Mouse (Mus musculus): ENCODE measurements around the gene Gpr89. TPM values are rescaled to one million over a fixed set of nuclear protein-coding genes. Genes with fewer than 3 reads are reported as not detected.

Gpr89 gene
- polyA plus RNA-seq, 1 experiment from 2014 or later, result 38.5 TPM

DNA sequence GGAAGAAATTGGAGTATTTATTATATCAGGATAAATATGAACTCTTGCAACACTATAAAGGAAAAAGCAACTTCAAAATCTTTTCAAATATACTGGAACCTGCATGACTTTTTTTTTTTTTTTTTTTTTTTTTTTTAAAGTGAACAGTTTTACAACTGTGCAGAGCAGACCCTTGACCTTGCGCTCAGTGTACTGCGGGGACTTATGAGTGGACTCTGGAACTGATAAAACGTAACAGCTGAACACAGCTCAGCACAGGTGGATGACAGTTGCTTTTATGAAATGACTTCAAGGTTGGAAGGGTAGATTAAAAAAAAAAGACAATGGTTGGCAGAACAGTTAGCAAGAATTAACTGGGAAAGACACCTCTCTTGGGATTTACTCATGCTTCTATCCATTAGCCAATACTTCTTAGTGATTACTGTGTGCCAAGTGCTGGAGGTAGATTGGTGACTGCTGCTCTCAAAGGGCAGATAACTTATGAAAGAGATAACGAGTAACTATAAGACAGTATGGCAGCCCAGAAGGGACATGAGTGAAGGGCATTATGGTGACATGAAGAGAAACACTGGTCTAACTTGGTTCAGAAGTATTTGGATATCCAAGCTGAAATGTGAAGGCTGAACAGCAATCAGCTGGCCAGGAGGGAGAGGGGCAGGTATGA, 2.7 kb downstream of the Gpr89 start:
- H3K9me3 ChIP-seq, result no peaks in the 10 kb centered on the region
- H3K4me3 ChIP-seq, result no peak overlapping the region
- no peak overlapping the region for H3K4me2 ChIP-seq
- ATAC-seq (ENCODE audit: low FRiP score, low read depth), result no peak
- H3K9ac ChIP-seq, result no peak overlapping the region
- H3K36me3 ChIP-seq, result peaks cover 8% of the 10 kb centered on the region
- H3K4me1 ChIP-seq (replicated peaks), result peaks cover 15% of the 10 kb centered on the region
- H3K27ac ChIP-seq (replicated peaks), result no peak overlapping the region
- 90% methylated on average over 4 of the region's 4 CpGs for WGBS
- H3K27me3 ChIP-seq, result peaks cover 5% of the 10 kb centered on the region; the same call in 1 of the 2 replicates

GRCm38 (mm10) chr3:96883690-96884089, 21.5 kb downstream of the Gpr89 start:
- Histone ChIP-seq H3K9me3 (no peaks in the 10 kb centered on the region), H3K4me1 (replicated peaks) (no peaks in the 10 kb centered on the region), H3K27ac (replicated peaks) (no peak overlapping the region), H3K27me3 (no peaks in the 10 kb centered on the region), H3K4me3 (no peak overlapping the region), H3K4me2 (no peak overlapping the region), H3K36me3 (peaks cover 49% of the 10 kb centered on the region), H3K9ac (no peak overlapping the region)
- ATAC-seq (ENCODE audit: low FRiP score, low read depth), result no peak
- WGBS, result 93% methylated on average over 7 of the region's 7 CpGs

- peaks cover 45% of the 10 kb centered on the region for H3K36me3 ChIP-seq
- no peak for ATAC-seq (ENCODE audit: low FRiP score, low read depth)
- no peak overlapping the region for H3K4me3 ChIP-seq
- no peak overlapping the region for H3K4me2 ChIP-seq
- no peaks in the 10 kb centered on the region for H3K27me3 ChIP-seq
- no peaks in the 10 kb centered on the region for H3K4me1 ChIP-seq (replicated peaks)
- no peak overlapping the region for H3K9ac ChIP-seq
- WGBS, result 96% methylated on average over 14 of the region's 14 CpGs
- no peaks in the 10 kb centered on the region for H3K9me3 ChIP-seq
- H3K27ac ChIP-seq (replicated peaks), result no peak overlapping the region
Measured at GRCm38 (mm10) chr3:96882061-96882849, 22.9 kb downstream of the Gpr89 start.

DNA sequence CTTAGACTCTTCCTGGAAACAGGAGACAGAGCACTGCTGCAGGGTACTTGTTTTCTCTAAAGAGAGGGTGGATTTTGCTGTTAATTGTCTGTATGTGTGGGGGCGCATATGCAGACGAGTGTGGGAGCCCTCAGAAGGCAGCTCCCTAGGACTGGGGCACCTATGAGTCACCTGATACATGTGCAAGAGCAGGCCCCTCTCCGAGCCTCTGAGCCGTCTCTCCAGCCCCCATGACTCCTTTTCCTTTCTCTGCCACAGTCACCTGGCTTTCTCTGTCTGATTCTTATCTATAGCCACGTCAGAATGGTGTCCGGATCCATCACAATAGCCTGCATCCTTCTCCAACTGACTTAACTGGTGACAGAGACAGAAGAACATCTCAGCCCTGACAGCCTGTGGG, 23.6 kb downstream of the Gpr89 start:
- no peak overlapping the region for H3K4me2 ChIP-seq
- WGBS, result 83% methylated on average over 6 of the region's 6 CpGs
- no peak overlapping the region for H3K4me3 ChIP-seq
- no peaks in the 10 kb centered on the region for H3K4me1 ChIP-seq (replicated peaks)
- no peak overlapping the region for H3K9ac ChIP-seq
- ATAC-seq (ENCODE audit: low FRiP score, low read depth), result no peak
- no peak overlapping the region for H3K27ac ChIP-seq (replicated peaks)
- H3K9me3 ChIP-seq, result no peaks in the 10 kb centered on the region
- no peaks in the 10 kb centered on the region for H3K27me3 ChIP-seq
- peaks cover 43% of the 10 kb centered on the region for H3K36me3 ChIP-seq

DNA sequence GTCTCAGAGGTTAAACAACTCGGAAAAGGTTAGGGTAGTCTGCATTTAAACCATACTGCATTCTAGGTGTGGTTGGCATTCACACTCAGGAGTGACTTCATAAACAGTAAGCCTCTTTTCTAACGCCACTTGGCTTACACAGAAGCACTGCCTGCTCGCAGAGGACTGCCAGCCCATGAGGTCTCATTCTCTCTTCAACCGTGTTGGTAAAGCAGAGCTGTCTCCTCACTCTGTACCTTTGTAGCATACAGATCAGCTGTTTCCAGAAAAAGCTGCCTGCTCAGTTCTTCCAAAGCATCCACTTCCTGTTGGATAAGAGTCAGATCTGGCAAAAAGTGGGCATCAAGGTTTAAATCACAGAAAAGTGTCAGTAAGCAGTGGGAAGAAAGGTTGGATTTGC, 24.8 kb downstream of the Gpr89 start:
- Histone ChIP-seq H3K4me2 (no peak overlapping the region), H3K27ac (replicated peaks) (no peak overlapping the region), H3K4me3 (no peak overlapping the region), H3K4me1 (replicated peaks) (no peaks in the 10 kb centered on the region), H3K9me3 (no peaks in the 10 kb centered on the region), H3K9ac (no peak overlapping the region), H3K27me3 (no peaks in the 10 kb centered on the region), H3K36me3 (peaks cover 38% of the 10 kb centered on the region)
- 87% methylated on average over 4 of the region's 4 CpGs for WGBS
- no peak for ATAC-seq (ENCODE audit: low FRiP score, low read depth)

DNA sequence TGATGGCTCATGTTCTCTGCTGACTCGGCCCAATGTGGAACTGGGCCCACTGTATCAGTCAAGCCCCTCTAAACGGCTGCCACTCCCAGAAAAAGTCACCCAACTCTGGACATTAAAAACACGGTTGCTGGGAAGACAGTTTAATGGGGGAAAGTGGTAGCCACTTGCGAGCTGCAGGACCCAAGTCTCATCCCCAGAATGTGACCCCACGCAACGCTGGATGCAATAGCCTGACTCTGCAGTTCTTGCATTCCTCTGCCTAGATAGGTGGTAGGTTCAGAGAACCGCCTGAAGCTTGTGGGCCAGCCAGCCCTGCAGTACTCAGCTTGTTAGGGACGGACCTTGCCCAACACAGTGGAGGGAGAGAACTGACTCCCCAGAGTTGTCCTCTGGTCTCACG, 25.6 kb downstream of the Gpr89 start:
- no peak overlapping the region for H3K4me3 ChIP-seq
- H3K9ac ChIP-seq, result no peak overlapping the region
- no peaks in the 10 kb centered on the region for H3K9me3 ChIP-seq
- H3K4me2 ChIP-seq, result no peak overlapping the region
- no peaks in the 10 kb centered on the region for H3K27me3 ChIP-seq
- H3K4me1 ChIP-seq (replicated peaks), result no peaks in the 10 kb centered on the region
- peaks cover 42% of the 10 kb centered on the region for H3K36me3 ChIP-seq
- no peak for ATAC-seq (ENCODE audit: low FRiP score, low read depth)
- WGBS, result 92% methylated on average over 9 of the region's 9 CpGs
- no peak overlapping the region for H3K27ac ChIP-seq (replicated peaks)

DNA sequence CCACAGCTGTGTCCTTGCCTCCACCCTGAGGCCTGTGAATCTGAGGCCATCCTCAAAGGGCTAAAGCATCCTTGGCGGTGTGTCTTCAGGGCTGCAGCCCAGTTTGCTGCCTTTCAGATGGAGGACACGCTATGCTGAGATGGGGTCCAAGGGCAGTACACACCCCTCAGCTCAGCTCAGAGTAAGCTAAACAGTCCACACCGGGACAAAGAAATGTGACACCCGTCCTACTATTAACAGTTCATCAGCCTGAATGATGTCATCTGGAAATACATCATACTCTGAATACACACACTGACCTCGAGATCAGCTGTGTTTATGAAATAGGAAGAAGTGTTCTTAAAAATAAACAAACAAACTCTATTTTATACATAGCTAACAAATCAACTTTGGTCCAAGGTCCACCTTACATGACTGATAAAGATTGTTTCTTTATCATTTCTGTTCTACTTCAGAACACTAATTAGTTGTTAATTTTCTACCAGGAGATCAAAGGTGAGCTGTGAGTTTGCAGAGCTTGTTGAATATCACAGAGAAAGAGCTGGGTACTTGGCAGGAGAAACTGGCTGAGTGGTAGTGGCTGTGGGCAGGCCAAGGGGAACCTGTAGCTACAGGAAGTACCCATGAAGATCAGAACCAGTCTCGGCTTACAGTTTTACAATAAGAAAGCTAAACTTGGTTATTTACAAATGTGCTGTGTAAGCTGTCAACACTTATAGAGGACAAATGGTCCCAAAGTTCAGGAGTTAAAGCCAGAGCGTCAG, 30.2 kb downstream of the Gpr89 start:
- Histone ChIP-seq H3K4me2 (no peak overlapping the region), H3K4me1 (replicated peaks) (no peaks in the 10 kb centered on the region), H3K4me3 (no peak overlapping the region), H3K9me3 (no peaks in the 10 kb centered on the region), H3K27ac (replicated peaks) (no peak overlapping the region), H3K9ac (no peak overlapping the region), H3K36me3 (peaks cover 59% of the 10 kb centered on the region), H3K27me3 (no peaks in the 10 kb centered on the region)
- ATAC-seq (ENCODE audit: low FRiP score, low read depth), result no peak
- WGBS, result 92% methylated on average over 7 of the region's 7 CpGs

DNA sequence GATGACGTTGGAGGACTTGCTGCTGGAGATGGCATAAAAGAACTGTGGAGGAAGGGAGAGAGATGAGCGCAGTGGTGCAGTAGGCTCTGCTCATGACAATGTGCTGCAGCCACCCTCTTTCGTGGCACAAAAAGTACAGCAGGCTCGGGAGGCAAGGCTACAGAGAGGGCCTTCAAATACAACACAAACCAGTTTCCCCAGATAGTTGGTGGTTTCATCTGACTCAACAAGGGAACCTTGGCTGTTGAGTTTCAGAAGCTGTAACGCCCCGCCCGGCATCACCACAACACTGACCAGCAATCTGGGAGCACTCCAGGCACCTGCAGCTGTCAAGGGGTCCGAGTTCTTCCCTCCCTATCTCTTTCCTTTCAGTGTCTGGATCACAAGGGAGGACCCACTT, 32.6 kb downstream of the Gpr89 start:
- Histone ChIP-seq H3K27ac (replicated peaks) (no peak overlapping the region), H3K36me3 (peaks cover 71% of the 10 kb centered on the region), H3K4me2 (no peak overlapping the region), H3K4me1 (replicated peaks) (no peaks in the 10 kb centered on the region), H3K9ac (no peak overlapping the region), H3K9me3 (no peaks in the 10 kb centered on the region), H3K27me3 (no peaks in the 10 kb centered on the region), H3K4me3 (no peak overlapping the region)
- ATAC-seq (ENCODE audit: low FRiP score, low read depth), result no peak
- 91% methylated on average over 8 of the region's 8 CpGs for WGBS

- Histone ChIP-seq H3K4me3 (no peak overlapping the region), H3K36me3 (peaks cover 70% of the 10 kb centered on the region), H3K4me2 (no peak overlapping the region), H3K4me1 (replicated peaks) (no peaks in the 10 kb centered on the region), H3K9ac (no peak overlapping the region), H3K27ac (replicated peaks) (no peak overlapping the region), H3K9me3 (no peaks in the 10 kb centered on the region), H3K27me3 (no peaks in the 10 kb centered on the region)
- ATAC-seq (ENCODE audit: low FRiP score, low read depth), result no peak
- WGBS, result 90% methylated on average over 8 of the region's 8 CpGs
Measured at GRCm38 (mm10) chr3:96871070-96871469, 34.1 kb downstream of the Gpr89 start.

- no peak for ATAC-seq (ENCODE audit: low FRiP score, low read depth)
- H3K36me3 ChIP-seq, result peaks cover 69% of the 10 kb centered on the region
- no peak overlapping the region for H3K9ac ChIP-seq
- no peak overlapping the region for H3K27ac ChIP-seq (replicated peaks)
- H3K9me3 ChIP-seq, result no peaks in the 10 kb centered on the region
- no peak overlapping the region for H3K4me3 ChIP-seq
- no peak overlapping the region for H3K4me2 ChIP-seq
- WGBS, result 91% methylated on average over 2 of the region's 2 CpGs
- H3K27me3 ChIP-seq, result no peaks in the 10 kb centered on the region
- no peaks in the 10 kb centered on the region for H3K4me1 ChIP-seq (replicated peaks)
Measured at GRCm38 (mm10) chr3:96870270-96870669, 34.9 kb downstream of the Gpr89 start.

DNA sequence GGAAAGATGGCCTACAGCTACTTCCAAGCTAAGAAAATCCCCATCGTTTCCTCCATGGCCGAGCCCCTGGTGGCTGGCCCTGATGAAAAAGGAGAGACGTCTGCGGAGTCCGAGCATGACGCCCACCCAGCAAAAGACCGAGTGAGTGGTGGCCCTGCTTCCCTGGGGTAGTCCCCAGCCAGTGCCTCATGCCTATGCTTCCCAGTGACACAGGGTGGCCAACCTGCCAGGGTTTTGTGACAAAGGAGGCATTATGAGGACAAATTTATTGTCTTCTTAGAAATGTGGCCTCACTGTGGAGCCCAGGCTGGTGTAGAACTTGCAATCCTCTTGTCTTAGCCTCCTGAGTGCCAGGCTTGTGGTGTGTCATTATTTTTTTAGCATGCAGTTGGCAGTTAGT, 36.1 kb downstream of the Gpr89 start:
- Histone ChIP-seq H3K4me2 (no peak overlapping the region), H3K9ac (no peak overlapping the region), H3K4me3 (no peak overlapping the region), H3K36me3 (peaks cover 61% of the 10 kb centered on the region), H3K9me3 (no peaks in the 10 kb centered on the region), H3K27me3 (no peaks in the 10 kb centered on the region), H3K4me1 (replicated peaks) (no peaks in the 10 kb centered on the region), H3K27ac (replicated peaks) (no peak overlapping the region)
- no peak for ATAC-seq (ENCODE audit: low FRiP score, low read depth)
- WGBS, result 85% methylated on average over 7 of the region's 7 CpGs

DNA sequence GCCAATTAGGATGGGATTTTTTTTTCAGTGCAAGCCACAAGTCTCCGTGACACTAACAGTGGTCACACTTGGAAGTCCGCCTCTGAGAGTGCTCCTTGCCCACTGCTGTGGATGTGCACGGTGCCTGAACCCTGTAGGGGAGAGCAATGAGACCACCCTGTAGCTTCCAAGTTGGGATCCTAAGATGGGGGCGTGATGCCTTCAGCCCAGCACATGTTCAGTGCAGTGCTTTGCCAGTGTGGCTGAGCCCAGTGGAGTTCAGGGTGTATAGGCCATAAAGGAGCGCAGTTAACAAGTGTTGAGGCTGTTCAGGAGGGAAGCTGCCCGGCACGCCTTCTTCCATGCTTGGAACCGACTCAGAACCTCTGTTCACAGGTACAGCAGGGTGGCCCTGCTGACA, 36.6 kb downstream of the Gpr89 start:
- H3K27me3 ChIP-seq, result no peaks in the 10 kb centered on the region
- no peak overlapping the region for H3K27ac ChIP-seq (replicated peaks)
- WGBS, result 98% methylated on average over 8 of the region's 8 CpGs

More for the DNA sequence above, 36.6 kb downstream of the Gpr89 start:
- no peak overlapping the region for H3K4me3 ChIP-seq
- H3K36me3 ChIP-seq, result peaks cover 56% of the 10 kb centered on the region
- no peaks in the 10 kb centered on the region for H3K4me1 ChIP-seq (replicated peaks)
- ATAC-seq (ENCODE audit: low FRiP score, low read depth), result no peak
- no peak overlapping the region for H3K4me2 ChIP-seq
- no peaks in the 10 kb centered on the region for H3K9me3 ChIP-seq
- H3K9ac ChIP-seq, result no peak overlapping the region
